In the genomic region with DNA sequence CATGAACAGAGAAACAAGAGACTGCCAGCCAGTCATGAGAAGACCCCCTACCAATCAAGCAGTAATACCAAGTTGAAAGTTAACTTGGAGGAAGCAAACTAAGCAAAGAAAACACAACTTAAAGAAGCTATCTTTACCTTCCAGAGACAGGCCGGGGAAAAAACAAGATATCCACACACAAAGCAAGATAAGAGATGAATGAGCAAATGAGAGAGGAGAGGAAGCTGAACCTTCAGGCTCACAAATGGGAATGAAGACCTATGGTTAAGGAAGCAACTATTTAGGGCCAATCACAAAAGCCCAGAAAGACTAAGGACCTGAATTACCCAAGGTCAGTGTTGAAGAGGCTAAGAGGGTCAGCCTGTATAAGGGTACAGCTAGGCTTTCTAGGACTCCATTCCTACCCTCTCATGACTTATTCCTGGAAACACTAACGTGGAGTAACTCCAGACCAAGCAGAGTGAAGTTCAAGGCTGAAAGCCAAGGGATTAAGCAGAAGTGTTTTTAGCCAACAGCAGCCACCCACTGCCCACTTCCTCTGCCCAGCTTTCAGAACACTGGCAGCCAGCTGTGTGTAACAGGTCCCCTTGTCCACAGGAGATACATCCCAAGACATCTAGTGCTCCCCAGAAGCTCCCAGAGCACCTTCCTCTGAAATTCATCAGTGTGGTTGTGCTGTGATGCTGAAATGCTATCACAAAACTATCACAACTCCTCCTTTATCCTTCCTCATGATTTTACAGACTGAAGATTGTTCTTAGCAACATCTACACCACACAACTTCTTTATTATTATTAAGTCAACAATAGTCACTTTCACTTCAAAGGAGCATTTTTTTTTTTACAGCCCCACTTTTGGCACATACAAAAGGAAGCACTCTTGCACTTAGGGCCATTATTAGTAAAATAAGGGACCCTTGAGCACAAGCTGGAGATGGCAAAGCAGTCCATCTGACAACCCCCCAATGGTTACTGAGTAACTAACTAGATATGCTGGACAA, we compare ENCODE assay signal across 10 mouse cellular contexts. TPM values are rescaled to one million over a fixed set of nuclear protein-coding genes. Genes with fewer than 3 reads are reported as not detected.
DNase-seq lines count a peak whose midpoint lies in the region; ATAC-seq lines count a peak whose summit lies in the region.
"Had no signal": no experiment of that assay in that cellular context is flagged by ENCODE, and none has a peak within 500 bp of the region (broad histone marks: within the 10 kb centered on the region; RNA-seq: fewer than 3 reads in every experiment).

No protein-coding gene starts in this region.

- no peak for ATAC-seq in liver, embryonic 11.5 days (replicated peaks; ENCODE audit: low FRiP score)
- ATAC-seq in intestine, embryonic 16.5 days = no peak

- peak overlapping the region; percentile 58; the same call in 1 of the 2 replicates for H3K9ac ChIP-seq in liver, embryonic 11.5 days (ENCODE audit: low read depth, low read length)
- no peak overlapping the region for H3K9ac ChIP-seq in intestine, embryonic 16.5 days (ENCODE audit: low read depth, low read length)

- 18% methylated on average over 2 of the region's 2 CpGs for WGBS in liver, embryonic 11.5 days
- WGBS in intestine, embryonic 16.5 days = 56% methylated on average over 2 of the region's 2 CpGs

- H3K27ac ChIP-seq in liver, embryonic 11.5 days (ENCODE audit: low read depth, low read length) = peak overlapping the region; percentile 80
- no peak overlapping the region for H3K27ac ChIP-seq in intestine, embryonic 16.5 days (ENCODE audit: low read length)

- H3K4me2 ChIP-seq in liver, embryonic 11.5 days = peak overlapping the region; percentile 72
- H3K4me2 ChIP-seq in intestine, embryonic 16.5 days (ENCODE audit: low read depth, low read length) = no peak overlapping the region

- DNase-seq in adrenal gland, postnatal 14 days = peak; percentile 32
- no peak for DNase-seq in adrenal gland, postnatal 4 days (ENCODE audit: low spot score in 2 of 2)
- DNase-seq in ovary, adult 18-20 months (ENCODE audit: low spot score) = peak; percentile 3
- no peak for DNase-seq in ovary, postnatal 10 days (ENCODE audit: low spot score)
- no peak for DNase-seq in liver, embryonic 11.5 days (ENCODE audit: low spot score)
- peak; percentile 23 to 32 for DNase-seq in spleen, postnatal 36 days (ENCODE audit: low spot score in 2 of 2)
- DNase-seq in right cerebral cortex, adult 18-20 months = no peak

- H3K4me1 ChIP-seq in liver, embryonic 11.5 days (replicated peaks; ENCODE audit: control insufficient read depth, insufficient read depth, low read length) = peaks cover 38% of the 10 kb centered on the region
- peaks cover 11% of the 10 kb centered on the region for H3K4me1 ChIP-seq in intestine, embryonic 16.5 days (ENCODE audit: control insufficient read depth, insufficient read depth, low read length)

- H3K36me3 ChIP-seq in liver, embryonic 11.5 days (ENCODE audit: control insufficient read depth, insufficient read depth, low read length) = no peaks in the 10 kb centered on the region
- H3K36me3 ChIP-seq in intestine, embryonic 16.5 days (ENCODE audit: control insufficient read depth, insufficient read depth, low read length) = no peaks in the 10 kb centered on the region

- peaks cover 3% of the 10 kb centered on the region; the same call in 1 of the 2 replicates for H3K27me3 ChIP-seq in liver, embryonic 11.5 days (replicated peaks; ENCODE audit: control insufficient read depth, insufficient read depth, low read length)
- no peaks in the 10 kb centered on the region for H3K27me3 ChIP-seq in intestine, embryonic 16.5 days (replicated peaks; ENCODE audit: control insufficient read depth, insufficient read depth, low read length)

- peak overlapping the region; percentile 22 for H3K4me3 ChIP-seq in liver, embryonic 11.5 days (ENCODE audit: low read depth, low read length)
- no peak overlapping the region for H3K4me3 ChIP-seq in intestine, embryonic 16.5 days (ENCODE audit: low read length)
- H3K4me3 ChIP-seq: megakaryocyte, embryonic 14.5 days had no signal

- no peaks in the 10 kb centered on the region for H3K9me3 ChIP-seq in liver, embryonic 11.5 days (ENCODE audit: control insufficient read depth, low read length)
- no peaks in the 10 kb centered on the region for H3K9me3 ChIP-seq in intestine, embryonic 16.5 days (ENCODE audit: control insufficient read depth, low read length)

RNA-seq across cellular contexts. Expression of a gene that starts 8.5 kb away (rescaled TPM):
- 53.6 and 55.9 TPM in 2 replicates for total RNA-seq in adrenal gland, postnatal 14 days (2021)
- 10 to 100 TPM; 69.9 to 75.1 TPM for total RNA-seq in adrenal gland, postnatal 4 days (2021)
- 42.3 and 48.3 TPM in 2 replicates for polyA plus RNA-seq in liver, embryonic 11.5 days (2014; fragmentation: Nextera tagmentation; extraction: Ambion mirVana)
- polyA plus RNA-seq in intestine, embryonic 16.5 days (2015; fragmentation: Nextera tagmentation; extraction: Ambion mirVana) = 49.1 and 53.4 TPM in 2 replicates

RNA-seq across cellular contexts. Expression of a gene that starts 33.9 kb away (rescaled TPM):
- 63.2 and 72.3 TPM in 2 replicates for total RNA-seq in adrenal gland, postnatal 14 days (2021)
- 100 to 1,000 TPM; 110 to 113 TPM for total RNA-seq in adrenal gland, postnatal 4 days (2021)
- 102 and 105 TPM in 2 replicates for polyA plus RNA-seq in liver, embryonic 11.5 days (2014; fragmentation: Nextera tagmentation; extraction: Ambion mirVana)
- 61.6 and 69.3 TPM in 2 replicates for polyA plus RNA-seq in intestine, embryonic 16.5 days (2015; fragmentation: Nextera tagmentation; extraction: Ambion mirVana)

RNA-seq across cellular contexts. Expression of a gene that starts 36.5 kb away (rescaled TPM):
- not detected in 2 replicates for total RNA-seq in adrenal gland, postnatal 14 days (2021)
- not detected for total RNA-seq in adrenal gland, postnatal 4 days (2021)
- 0.14 and 0.22 TPM in 2 replicates for polyA plus RNA-seq in liver, embryonic 11.5 days (2014; fragmentation: Nextera tagmentation; extraction: Ambion mirVana)
- polyA plus RNA-seq in intestine, embryonic 16.5 days (2015; fragmentation: Nextera tagmentation; extraction: Ambion mirVana) = 0.07 TPM in 2 replicates
- total RNA-seq: gastrocnemius, postnatal 4 days had no signal

Comparison
In these comparisons a context has a peak if more than half of its experiments do, and no peak if none do; other contexts are left out.
1. DNase-seq: peak in adrenal gland, postnatal 14 days (single experiment), ovary, adult 18-20 months (single experiment) and spleen, postnatal 36 days (2 of 2); none in adrenal gland, postnatal 4 days (0 of 2), ovary, postnatal 10 days (single experiment), liver, embryonic 11.5 days (single experiment) and right cerebral cortex, adult 18-20 months (single experiment).